Mouse (Mus musculus) small intestine, adult 2 months (tissue): Measurements from ENCODE around the gene Muc4.

Experiments
- CTCF ChIP-seq: fragments of 200-500 bp; IDR thresholded peaks from 2 replicates; pipeline ENCODE4 v1.5.1; 2012; ENCODE audit warnings: low read depth, mild to moderate bottlenecking, control low read depth, inconsistent platforms, low read length, moderate library complexity, mixed read lengths; ENCODE audit not compliant: insufficient replicate concordance, insufficient read length; ENCODE audit errors: extremely low read depth
- POLR2A ChIP-seq: fragments of 200-500 bp; IDR thresholded peaks from 2 replicates; pipeline ENCODE4 v1.6.1; 2012; ENCODE audit warnings: low read depth, mild to moderate bottlenecking, control low read depth, inconsistent platforms, low read length, moderate library complexity

- TF ChIP-seq CTCF (no peak), POLR2A (no peak)
These were observed 68.2 kb downstream of the Muc4 start for GRCm38 (mm10) chr16:32803901-32804300.
